Comparison of ENCODE assay signal across 11 mouse cellular contexts in the genomic region with DNA sequence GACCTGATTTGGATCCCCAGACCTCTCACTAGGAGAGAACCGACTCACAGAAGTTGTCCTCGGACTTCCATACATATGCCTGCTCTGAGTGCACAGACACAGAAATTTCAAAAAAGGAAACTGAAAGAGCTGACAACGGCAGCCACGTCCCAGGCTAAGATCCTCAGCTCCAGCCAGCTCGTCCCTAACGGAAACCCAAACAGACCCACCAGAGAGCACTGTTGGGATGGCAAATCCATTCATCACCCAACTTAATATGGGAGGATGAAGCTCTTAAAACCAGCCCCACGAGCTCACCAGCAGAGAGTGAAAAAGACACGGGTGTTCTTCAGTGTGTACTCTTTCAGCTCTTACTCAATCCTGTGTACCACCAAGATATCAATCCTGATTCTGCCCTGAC. TPM values are rescaled to one million over a fixed set of nuclear protein-coding genes. Genes with fewer than 3 reads are reported as not detected.
A peak's percentile ranks its signal among the peaks of the same experiment; 100 is the strongest.
DNase-seq lines count a peak whose midpoint lies in the region; ATAC-seq lines count a peak whose summit lies in the region.
"Had no signal": no experiment of that assay in that cellular context is flagged by ENCODE, and none has a peak within 500 bp of the region (broad histone marks: within the 10 kb centered on the region; RNA-seq: fewer than 3 reads in every experiment).

No protein-coding gene starts in this region.

- 49% methylated on average over 8 of the region's 8 CpGs for WGBS in heart, embryonic 13.5 days
- 75% methylated on average over 8 of the region's 8 CpGs for WGBS in neural tube, embryonic 11.5 days
- WGBS in stomach, embryonic 16.5 days: 53% methylated on average over 8 of the region's 8 CpGs

- peak overlapping the region; percentile 88 for H3K27ac ChIP-seq in heart, embryonic 13.5 days (replicated peaks)
- no peak overlapping the region for H3K27ac ChIP-seq in neural tube, embryonic 11.5 days (ENCODE audit: low read depth, low read length)
- no peak overlapping the region for H3K27ac ChIP-seq in stomach, embryonic 16.5 days (ENCODE audit: low read length)

- ATAC-seq in heart, embryonic 13.5 days (ENCODE audit: extremely low read depth, insufficient number of reproducible peaks, low FRiP score, low TSS enrichment): no peak
- no peak for ATAC-seq in neural tube, embryonic 11.5 days (ENCODE audit: insufficient read depth, low FRiP score, low TSS enrichment)
- ATAC-seq in stomach, embryonic 16.5 days (ENCODE audit: insufficient read depth, low FRiP score): no peak

- H3K36me3 ChIP-seq in heart, embryonic 13.5 days: peaks cover 12% of the 10 kb centered on the region; the same call in 1 of the 2 replicates
- peaks cover 3% of the 10 kb centered on the region; the same call in 1 of the 2 replicates for H3K36me3 ChIP-seq in neural tube, embryonic 11.5 days (ENCODE audit: control insufficient read depth, insufficient read depth, low read length)
- H3K36me3 ChIP-seq in stomach, embryonic 16.5 days (ENCODE audit: control insufficient read depth, insufficient read depth, low read length): no peaks in the 10 kb centered on the region

- DNase-seq in heart, postnatal 14 days: no peak
- no peak for DNase-seq in neural tube, embryonic 11.5 days (ENCODE audit: low spot score)
- no peak for DNase-seq in neural tube, embryonic 10.5 days (ENCODE audit: extremely low spot score, low spot score)
- peak; percentile 6 to 27 for DNase-seq in kidney, postnatal 4 days
- DNase-seq in left cerebral cortex, postnatal 4 days: no peak
- DNase-seq in cerebellum, postnatal 10 days: no peak
- DNase-seq: cerebellum, adult 2 months; lung, postnatal 36 days had no signal

- H3K9ac ChIP-seq in heart, embryonic 13.5 days: peak overlapping the region; percentile 91
- no peak overlapping the region; the same call in 1 of the 2 replicates for H3K9ac ChIP-seq in neural tube, embryonic 11.5 days (ENCODE audit: low read length)
- H3K9ac ChIP-seq in stomach, embryonic 16.5 days (ENCODE audit: low read length): peak overlapping the region; percentile 12; the same call in 1 of the 2 replicates

- H3K4me1 ChIP-seq in heart, embryonic 13.5 days: peaks cover 96% of the 10 kb centered on the region
- peaks cover 76% of the 10 kb centered on the region for H3K4me1 ChIP-seq in neural tube, embryonic 11.5 days (ENCODE audit: control insufficient read depth, insufficient read depth, low read length)
- peaks cover 85% of the 10 kb centered on the region for H3K4me1 ChIP-seq in stomach, embryonic 16.5 days (ENCODE audit: control insufficient read depth, insufficient read depth, low read length)

- H3K4me3 ChIP-seq in heart, embryonic 13.5 days: 0 out of 2 replicates have a peak overlapping the region, but pooled peaks have one; percentile 80
- no peak overlapping the region for H3K4me3 ChIP-seq in neural tube, embryonic 11.5 days (ENCODE audit: low read depth, low read length)
- no peak overlapping the region for H3K4me3 ChIP-seq in stomach, embryonic 16.5 days (replicated peaks; ENCODE audit: low read length)
- H3K4me3 ChIP-seq: erythroblast, embryonic 14.5 days had no signal

- intact Hi-C loops in heart, postnatal 14 days (cut with DNase I): no loop called here
- intact Hi-C loops in left cerebral cortex, postnatal 4 days (cut with DNase I): no loop called here

- H3K4me2 ChIP-seq in heart, embryonic 13.5 days: peak overlapping the region; percentile 88
- H3K4me2 ChIP-seq in neural tube, embryonic 11.5 days (ENCODE audit: low read depth): peak overlapping the region; percentile 45; the same call in 1 of the 2 replicates
- H3K4me2 ChIP-seq in stomach, embryonic 16.5 days (ENCODE audit: low read depth, low read length): no peak overlapping the region

- no peaks in the 10 kb centered on the region for H3K9me3 ChIP-seq in heart, embryonic 13.5 days
- H3K9me3 ChIP-seq in neural tube, embryonic 11.5 days (ENCODE audit: control insufficient read depth, low read length): no peaks in the 10 kb centered on the region
- no peaks in the 10 kb centered on the region for H3K9me3 ChIP-seq in stomach, embryonic 16.5 days (replicated peaks; ENCODE audit: control insufficient read depth, low read length)

- H3K27me3 ChIP-seq in heart, embryonic 13.5 days (replicated peaks): peaks cover 43% of the 10 kb centered on the region
- H3K27me3 ChIP-seq in neural tube, embryonic 11.5 days (ENCODE audit: control insufficient read depth, insufficient read depth, low read length): no peaks in the 10 kb centered on the region
- no peaks in the 10 kb centered on the region for H3K27me3 ChIP-seq in stomach, embryonic 16.5 days (ENCODE audit: control insufficient read depth, insufficient read depth, low read length)

RNA-seq across cellular contexts. Expression of a gene that starts 17.8 kb away (rescaled TPM):
- polyA plus RNA-seq in heart, embryonic 13.5 days (2015; fragmentation: Nextera tagmentation; extraction: Ambion mirVana): 11.4 and 12.1 TPM in 2 replicates
- 10 to 100 TPM; 43.8 to 49.4 TPM for total RNA-seq in heart, postnatal 14 days (2021)
- 56.9 and 60.4 TPM in 2 replicates for polyA plus RNA-seq in neural tube, embryonic 11.5 days (2014; fragmentation: Nextera tagmentation; extraction: Ambion mirVana)
- polyA plus RNA-seq in stomach, embryonic 16.5 days (2015; fragmentation: Nextera tagmentation; extraction: Ambion mirVana): 14.1 and 15.4 TPM in 2 replicates
- total RNA-seq in left cerebral cortex, postnatal 4 days (2021): 10 to 100 TPM; 39.5 to 42.1 TPM

RNA-seq across cellular contexts. Expression of a gene that starts 53.7 kb away (rescaled TPM):
- polyA plus RNA-seq in heart, embryonic 13.5 days (2015; fragmentation: Nextera tagmentation; extraction: Ambion mirVana): 12.8 and 13.8 TPM in 2 replicates
- 10 to 100 TPM; 37.4 to 40.5 TPM for total RNA-seq in heart, postnatal 14 days (2021)
- 40.2 and 40.5 TPM in 2 replicates for polyA plus RNA-seq in neural tube, embryonic 11.5 days (2014; fragmentation: Nextera tagmentation; extraction: Ambion mirVana)
- 28.2 and 31.5 TPM in 2 replicates for polyA plus RNA-seq in stomach, embryonic 16.5 days (2015; fragmentation: Nextera tagmentation; extraction: Ambion mirVana)
- total RNA-seq in left cerebral cortex, postnatal 4 days (2021): 10 to 100 TPM; 52.3 to 52.6 TPM

Comparison
In these comparisons a context has a peak if more than half of its experiments do, and no peak if none do; other contexts are left out.
1. DNase-seq: peak in kidney, postnatal 4 days (2 of 2); none in heart, postnatal 14 days (0 of 2), neural tube, embryonic 11.5 days (single experiment), neural tube, embryonic 10.5 days (single experiment), left cerebral cortex, postnatal 4 days (single experiment) and cerebellum, postnatal 10 days (0 of 2).